ENCODE assay signal across 9 mouse cellular contexts in genomic region chr16:58728176-58728671, GRCm38 (mm10). TPM values are rescaled to one million over a fixed set of nuclear protein-coding genes. Genes with fewer than 3 reads are reported as not detected.
DNase-seq lines count a peak whose midpoint lies in the region; ATAC-seq lines count a peak whose summit lies in the region.
"Had no signal": no experiment of that assay in that cellular context is flagged by ENCODE, and none has a peak within 500 bp of the region (broad histone marks: within the 10 kb centered on the region; RNA-seq: fewer than 3 reads in every experiment).

No protein-coding gene starts in this region.

- peak; percentile 91 for ATAC-seq in embryonic facial prominence, embryonic 15.5 days (ENCODE audit: insufficient number of reproducible peaks, low FRiP score, low TSS enrichment, low read depth)
- ATAC-seq in limb, embryonic 11.5 days (ENCODE audit: insufficient number of reproducible peaks, low FRiP score, low TSS enrichment, low read depth): peak; percentile 89
- ATAC-seq in neural tube, embryonic 13.5 days (ENCODE audit: low read depth): peak; percentile 94

- no peaks in the 10 kb centered on the region for H3K27me3 ChIP-seq in embryonic facial prominence, embryonic 15.5 days
- no peaks in the 10 kb centered on the region for H3K27me3 ChIP-seq in limb, embryonic 11.5 days (ENCODE audit: control insufficient read depth, insufficient read depth, low read length)
- H3K27me3 ChIP-seq in neural tube, embryonic 13.5 days: no peaks in the 10 kb centered on the region

- no peaks in the 10 kb centered on the region for H3K9me3 ChIP-seq in embryonic facial prominence, embryonic 15.5 days (replicated peaks)
- no peaks in the 10 kb centered on the region for H3K9me3 ChIP-seq in limb, embryonic 11.5 days (ENCODE audit: control insufficient read depth, low read length)
- H3K9me3 ChIP-seq in neural tube, embryonic 13.5 days: no peaks in the 10 kb centered on the region

- peak overlapping the region; percentile 51 for H3K4me2 ChIP-seq in embryonic facial prominence, embryonic 15.5 days (replicated peaks)
- H3K4me2 ChIP-seq in limb, embryonic 11.5 days (ENCODE audit: low read depth, severe bottlenecking): peak overlapping the region; percentile 51
- peak overlapping the region; percentile 64 for H3K4me2 ChIP-seq in neural tube, embryonic 13.5 days

- H3K4me1 ChIP-seq in embryonic facial prominence, embryonic 15.5 days: peaks cover 5% of the 10 kb centered on the region; the same call in 1 of the 2 replicates
- no peaks in the 10 kb centered on the region for H3K4me1 ChIP-seq in limb, embryonic 11.5 days (ENCODE audit: control insufficient read depth, insufficient read depth, low read length)
- H3K4me1 ChIP-seq in neural tube, embryonic 13.5 days (replicated peaks): peaks cover 13% of the 10 kb centered on the region

- H3K36me3 ChIP-seq in embryonic facial prominence, embryonic 15.5 days: peaks cover 30% of the 10 kb centered on the region
- H3K36me3 ChIP-seq in limb, embryonic 11.5 days (ENCODE audit: control insufficient read depth, insufficient read depth, low read length): peaks cover 8% of the 10 kb centered on the region
- peaks cover 30% of the 10 kb centered on the region for H3K36me3 ChIP-seq in neural tube, embryonic 13.5 days

- peak overlapping the region; percentile 54 for H3K9ac ChIP-seq in embryonic facial prominence, embryonic 15.5 days
- peak overlapping the region; percentile 51 for H3K9ac ChIP-seq in limb, embryonic 11.5 days (ENCODE audit: low read length)
- H3K9ac ChIP-seq in neural tube, embryonic 13.5 days: peak overlapping the region; percentile 79

- peak overlapping the region; percentile 77 for H3K4me3 ChIP-seq in embryonic facial prominence, embryonic 15.5 days (replicated peaks)
- peak overlapping the region; percentile 44 for H3K4me3 ChIP-seq in limb, embryonic 11.5 days (ENCODE audit: low read depth, low read length)
- H3K4me3 ChIP-seq in neural tube, embryonic 13.5 days: peak overlapping the region; percentile 76

- intact Hi-C loops in left cerebral cortex, postnatal 10 days (cut with DNase I): loop anchor here (2.0 kb wide), 1 partner anchor 49 kb away; no protein-coding TSS in a partner anchor

- under 1% methylated on average over 29 of the region's 31 CpGs for WGBS in embryonic facial prominence, embryonic 15.5 days
- under 1% methylated on average over 23 of the region's 31 CpGs for WGBS in limb, embryonic 11.5 days
- WGBS in neural tube, embryonic 13.5 days: 1% methylated on average over 23 of the region's 31 CpGs

- H3K27ac ChIP-seq in embryonic facial prominence, embryonic 15.5 days (replicated peaks): peak overlapping the region; percentile 82
- H3K27ac ChIP-seq in limb, embryonic 11.5 days (replicated peaks; ENCODE audit: low read depth, low read length): no peak overlapping the region
- peak overlapping the region; percentile 86 for H3K27ac ChIP-seq in neural tube, embryonic 13.5 days (replicated peaks)

- peak; percentile 32 to 35 for DNase-seq in left cerebral cortex, adult 18-20 months (ENCODE audit: low spot score in 2 of 2)
- DNase-seq in left cerebral cortex, postnatal 10 days (ENCODE audit: extremely low spot score in 1 of 2, low spot score in 2 of 2): no peak
- peak; percentile 55 for DNase-seq in NIH3T3 (ENCODE audit: low read depth)
- DNase-seq in limb, embryonic 11.5 days (ENCODE audit: low spot score): no peak
- DNase-seq in urinary bladder, postnatal 10 days (ENCODE audit: low spot score): no peak
- no peak for DNase-seq in adrenal gland, postnatal 25 days

RNA-seq across cellular contexts. Expression of gene Cldnd1, which starts 0.5 kb away (rescaled TPM):
- total RNA-seq in left cerebral cortex, adult 18-20 months (2021): 100 to 1,000 TPM in 1 of 2 experiments, 10 to 100 TPM in 1; 95.6 to 108 TPM
- total RNA-seq in left cerebral cortex, postnatal 10 days (2021): 100 to 1,000 TPM; 119 to 122 TPM
- 128 and 131 TPM in 2 replicates for polyA plus RNA-seq in embryonic facial prominence, embryonic 15.5 days (2015; fragmentation: Nextera tagmentation; extraction: Ambion mirVana)
- polyA plus RNA-seq in limb, embryonic 11.5 days (2014; fragmentation: Nextera tagmentation; extraction: Ambion mirVana): 126 and 129 TPM in 2 replicates
- 141 and 155 TPM in 2 replicates for polyA plus RNA-seq in neural tube, embryonic 13.5 days (2015; fragmentation: Nextera tagmentation; extraction: Ambion mirVana)
- total RNA-seq in adrenal gland, postnatal 25 days (2021): 59.3 and 65.5 TPM in 2 replicates

RNA-seq across cellular contexts. Expression of gene Gpr15, which starts 9.4 kb away (rescaled TPM):
- not detected for total RNA-seq in left cerebral cortex, adult 18-20 months (2021)
- not detected for total RNA-seq in left cerebral cortex, postnatal 10 days (2021)
- polyA plus RNA-seq in embryonic facial prominence, embryonic 15.5 days (2015; fragmentation: Nextera tagmentation; extraction: Ambion mirVana): 0.19 TPM in 1 of 2 replicates, not detected in the other
- polyA plus RNA-seq in limb, embryonic 11.5 days (2014; fragmentation: Nextera tagmentation; extraction: Ambion mirVana): not detected in 2 replicates
- not detected in 2 replicates for polyA plus RNA-seq in neural tube, embryonic 13.5 days (2015; fragmentation: Nextera tagmentation; extraction: Ambion mirVana)
- not detected in 2 replicates for total RNA-seq in adrenal gland, postnatal 25 days (2021)
- total RNA-seq: left cerebral cortex, adult 8-10 months had no signal

RNA-seq across cellular contexts. Expression of gene Olfr172, which starts 34.8 kb away (rescaled TPM):
- not detected for total RNA-seq in left cerebral cortex, adult 18-20 months (2021)
- not detected for total RNA-seq in left cerebral cortex, postnatal 10 days (2021)
- polyA plus RNA-seq in embryonic facial prominence, embryonic 15.5 days (2015; fragmentation: Nextera tagmentation; extraction: Ambion mirVana): not detected in 2 replicates
- not detected in 2 replicates for polyA plus RNA-seq in limb, embryonic 11.5 days (2014; fragmentation: Nextera tagmentation; extraction: Ambion mirVana)
- polyA plus RNA-seq in neural tube, embryonic 13.5 days (2015; fragmentation: Nextera tagmentation; extraction: Ambion mirVana): not detected in 2 replicates
- total RNA-seq in adrenal gland, postnatal 25 days (2021): not detected in 2 replicates
- total RNA-seq: left cerebral cortex, adult 8-10 months had no signal

RNA-seq across cellular contexts. Expression of gene Cpox, which starts 58.1 kb away (rescaled TPM):
- 10 to 100 TPM; 38.9 to 40.6 TPM for total RNA-seq in left cerebral cortex, adult 18-20 months (2021)
- total RNA-seq in left cerebral cortex, postnatal 10 days (2021): 10 to 100 TPM; 27.7 to 28.9 TPM
- polyA plus RNA-seq in embryonic facial prominence, embryonic 15.5 days (2015; fragmentation: Nextera tagmentation; extraction: Ambion mirVana): 27.1 and 28.9 TPM in 2 replicates
- polyA plus RNA-seq in limb, embryonic 11.5 days (2014; fragmentation: Nextera tagmentation; extraction: Ambion mirVana): 21.9 and 23.5 TPM in 2 replicates
- 15.4 and 15.5 TPM in 2 replicates for polyA plus RNA-seq in neural tube, embryonic 13.5 days (2015; fragmentation: Nextera tagmentation; extraction: Ambion mirVana)
- 15.8 and 19.6 TPM in 2 replicates for total RNA-seq in adrenal gland, postnatal 25 days (2021)

Comparison
In these comparisons a context has a peak if more than half of its experiments do, and no peak if none do; other contexts are left out.
1. DNase-seq: peak in left cerebral cortex, adult 18-20 months (2 of 2) and NIH3T3 (single experiment); none in left cerebral cortex, postnatal 10 days (0 of 2), limb, embryonic 11.5 days (single experiment), urinary bladder, postnatal 10 days (single experiment) and adrenal gland, postnatal 25 days (single experiment).
2. Peak in every context shown above with its lines, with median percentiles within 50 percentile points of each other: ATAC-seq, H3K4me2 ChIP-seq, H3K4me3 ChIP-seq and H3K9ac ChIP-seq.